Mouse (Mus musculus) gastrocnemius, postnatal 36 days (tissue): Measurements from ENCODE around the gene Tsr3. TPM values are rescaled to one million over a fixed set of nuclear protein-coding genes. Genes with fewer than 3 reads are reported as not detected.

Experiments
- DNase-seq, 2 experiments: peaks; one replicate each; pipeline ENCODE4 v3.0.0; 2022
- intact Hi-C: fragments of 180-260 bp; cut with DNase I; formaldehyde crosslinking; loops from one replicate; pipeline ENCODE4 v1.15.1; 2025
- microRNA-seq, 2 experiments: library from miRNA; unstranded; fragments of <30 nt; microRNA quantifications; one replicate each; pipeline ENCODE4 v1.2.0; 2021
- total RNA-seq, 2 experiments: library from RNA; stranded (reverse); gene quantifications; 2 replicates each; pipeline ENCODE4 v1.2.3; 2021

Tsr3 gene
- total RNA-seq, 2 experiments from 2014 or later, result 15.8 to 18.4 TPM

DNA sequence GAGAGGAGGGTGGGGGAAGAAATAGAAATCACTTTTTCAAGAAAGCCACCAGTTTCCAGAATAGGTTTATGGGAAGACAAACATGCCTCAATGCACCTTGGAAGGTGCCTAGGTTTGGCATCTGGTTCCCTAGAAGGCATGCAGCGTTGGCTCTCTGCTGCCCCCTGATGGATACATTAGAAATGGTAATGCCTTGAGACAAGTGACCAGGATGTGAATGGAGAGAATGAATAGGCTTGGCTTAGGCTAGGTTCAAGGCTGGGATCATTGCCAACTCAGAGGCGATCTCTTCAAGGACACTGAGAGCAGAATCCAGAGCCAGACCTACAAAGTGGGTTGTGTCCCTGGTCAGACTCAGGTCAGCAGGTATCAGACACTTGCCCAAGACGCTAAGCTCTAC is 45.1 kb downstream of the Tsr3 start:
- intact Hi-C loops, result no loop called here
- peak in 1 of 2 experiments; percentile 39 for DNase-seq

GRCm38 (mm10) chr17:25288842-25289241 is 48.9 kb downstream of the Tsr3 start:
- intact Hi-C loops, result no loop called here
- DNase-seq, result no peak

DNA sequence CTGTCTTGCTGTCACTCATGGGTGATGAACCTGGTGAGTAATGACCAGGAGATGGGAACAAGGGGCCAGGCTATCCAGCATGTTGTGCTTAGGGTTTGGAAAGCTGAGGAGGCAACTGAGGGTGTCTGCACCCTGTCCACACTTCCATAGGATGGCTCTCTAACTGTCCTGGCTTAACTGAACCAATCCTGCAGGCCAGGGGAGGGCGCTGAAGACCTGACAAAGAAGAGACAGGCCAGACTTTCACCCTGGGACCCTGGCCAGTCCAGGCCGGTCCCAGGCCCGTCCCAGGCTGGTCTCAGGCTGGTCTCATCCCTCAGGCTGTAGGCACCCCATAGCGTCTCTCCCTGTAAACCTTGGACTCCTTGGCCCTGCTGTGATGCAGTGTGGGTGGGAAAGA is 50.4 kb downstream of the Tsr3 start:
- intact Hi-C loops, result loop anchor here (5.0 kb wide), 1 partner anchor 82 kb away; no protein-coding TSS in a partner anchor
- DNase-seq, result no peak

Small RNA genes lying within 50 kb of the gene (microRNA-seq; reads per million reads assigned to microRNA genes)
- 0 reads per million in 2 experiments for gene Mir3547

Other genes with a start within 250 kb of the Tsr3 start
- gene Cramp1l, start 224.4 kb upstream of the Tsr3 start, total RNA-seq, result 1 to 10 TPM; 5.9 to 7.1 TPM
- 1 to 10 TPM; 1.7 to 2.0 TPM for gene Ift140, start 224.1 kb upstream of the Tsr3 start, total RNA-seq
- 10 to 100 TPM; 10.3 to 10.7 TPM for gene Tmem204, start 156.6 kb upstream of the Tsr3 start, total RNA-seq
- 1 to 10 TPM; 4.2 to 6.1 TPM for gene Telo2, start 124.2 kb upstream of the Tsr3 start, total RNA-seq
- 1 to 10 TPM; 3.7 to 4.3 TPM for gene Ptx4, start 119.4 kb upstream of the Tsr3 start, total RNA-seq
- 10 to 100 TPM; 13.7 to 14.9 TPM for gene Clcn7, start 106.8 kb upstream of the Tsr3 start, total RNA-seq
- gene Ccdc154, start 77.7 kb upstream of the Tsr3 start, total RNA-seq, result not detected
- not detected for gene Gm38655, start 64.7 kb upstream of the Tsr3 start, total RNA-seq
- 10 to 100 TPM; 12.3 to 13.8 TPM for gene BC003965, start 55.6 kb upstream of the Tsr3 start, total RNA-seq
- gene Unkl, start 51.8 kb upstream of the Tsr3 start, total RNA-seq, result 1 to 10 TPM; 4.9 to 5.6 TPM
- 10 to 100 TPM; 13.8 to 14.1 TPM for gene Gnptg, start within 50 bp of the Tsr3 start, total RNA-seq
- gene Baiap3, start 16.2 kb downstream of the Tsr3 start, total RNA-seq, result not detected
- 10 to 100 TPM; 55.0 to 60.6 TPM for gene Ube2i, start 34.5 kb downstream of the Tsr3 start, total RNA-seq
- under 1 TPM; 0.20 to 0.36 TPM for gene Prss34, start 58.2 kb downstream of the Tsr3 start, total RNA-seq
- not detected for gene Prss28, start 68.5 kb downstream of the Tsr3 start, total RNA-seq
- not detected for gene Prss29, start 78.5 kb downstream of the Tsr3 start, total RNA-seq
- 1 to 10 TPM; 1.1 to 1.3 TPM for gene Tpsab1, start 105.4 kb downstream of the Tsr3 start, total RNA-seq
- gene Tpsb2, start 126.1 kb downstream of the Tsr3 start, total RNA-seq, result 1 to 10 TPM; 2.7 to 3.5 TPM
- gene Tpsg1, start 129.1 kb downstream of the Tsr3 start, total RNA-seq, result under 1 TPM in 1 of 2 experiments, not detected in 1; 0.26 TPM
- 1 to 10 TPM in 1 of 2 experiments, under 1 TPM in 1; 0.94 to 1.2 TPM for gene Cacna1h, start 193.6 kb downstream of the Tsr3 start, total RNA-seq
- not detected for gene Tekt4, start 214.4 kb downstream of the Tsr3 start, total RNA-seq